Mouse (Mus musculus) liver, adult 2 months (tissue): ENCODE measurements around the gene Gm47791.

Experiments
- CTCF ChIP-seq: fragments of 200-500 bp; IDR thresholded peaks from 2 replicates; pipeline ENCODE4 v1.5.1; 2011; ENCODE audit warnings: low read depth, low read length, control low read depth
- POLR2A ChIP-seq: fragments of 200-500 bp; IDR thresholded peaks from 2 replicates; pipeline ENCODE4 v1.6.1; 2011; ENCODE audit warnings: low read length, control low read depth; ENCODE audit not compliant: insufficient read depth; ENCODE audit errors: extremely low read depth

- TF ChIP-seq CTCF (no peak), POLR2A (no peak)
Measured at GRCm38 (mm10) chr1:82775293-82775692, 4.2 kb upstream of the Gm47791 start.
